Mouse (Mus musculus) limb, embryonic 11.5 days (tissue): Measurements from ENCODE around the gene Klhl7. TPM values are rescaled to one million over a fixed set of nuclear protein-coding genes. Genes with fewer than 3 reads are reported as not detected.

Experiments used
- ATAC-seq: fragments of 200-750 bp; cut with Nextera tagmentation; 2 replicates; pipeline ENCODE4 v1.8.0; 2017; ENCODE audit warnings: low read depth; ENCODE audit not compliant: insufficient number of reproducible peaks, low FRiP score, low TSS enrichment
- DNase-seq: peaks from one replicate; pipeline ENCODE4 v3.0.0-alpha.2; 2015; ENCODE audit warnings: low spot score
- H3K27ac ChIP-seq: fragments of 300-500 bp; sonication (generic); replicated peaks from 2 replicates; pipeline ENCODE4 v1.5.1; 2014; ENCODE audit warnings: low read depth, mild to moderate bottlenecking, low read length
- H3K27me3 ChIP-seq: fragments of 300-500 bp; sonication (generic); 2 replicates; pipeline ENCODE4 v1.6.1; 2014; ENCODE audit warnings: mild to moderate bottlenecking, low read length, mixed read lengths; ENCODE audit not compliant: control insufficient read depth, insufficient read depth
- H3K36me3 ChIP-seq: fragments of 300-500 bp; sonication (generic); 2 replicates; pipeline ENCODE4 v1.6.1; 2014; ENCODE audit warnings: mild to moderate bottlenecking, low read length, moderate library complexity, mixed read lengths; ENCODE audit not compliant: control insufficient read depth, insufficient read depth
- H3K4me1 ChIP-seq: fragments of 300-500 bp; sonication (generic); 2 replicates; pipeline ENCODE4 v1.6.1; 2014; ENCODE audit warnings: low read length, mixed read lengths; ENCODE audit not compliant: control insufficient read depth, insufficient read depth
- H3K4me2 ChIP-seq: fragments of 300-500 bp; sonication (generic); 2 replicates; pipeline ENCODE4 v1.6.1; 2014; ENCODE audit warnings: low read depth, mild to moderate bottlenecking, moderate library complexity; ENCODE audit not compliant: severe bottlenecking
- H3K4me3 ChIP-seq: fragments of 300-500 bp; sonication (generic); 2 replicates; pipeline ENCODE4 v1.5.1; 2014; ENCODE audit warnings: low read depth, low read length
- H3K9ac ChIP-seq: fragments of 300-500 bp; sonication (generic); 2 replicates; pipeline ENCODE4 v1.6.1; 2014; ENCODE audit warnings: mild to moderate bottlenecking, low read length
- H3K9me3 ChIP-seq: fragments of 300-500 bp; sonication (generic); 2 replicates; pipeline ENCODE4 v1.6.1; 2016; ENCODE audit warnings: low read length; ENCODE audit not compliant: control insufficient read depth
- WGBS: fragments of 180-500 bp; shearing (Covaris S2); extraction: QIAGEN DNeasy Blood & Tissue Kit; methylation state at CpG from one replicate; pipeline ENCODE4 v1.1.7; 2014; 5-methylcytosine and 5-hydroxymethylcytosine counted together
- polyA plus RNA-seq: library from polyadenylated mRNA; unstranded; fragments of >200 nt; fragmentation: Nextera tagmentation; extraction: Ambion mirVana; gene quantifications from 2 replicates; pipeline ENCODE4 v1.2.1, GENCODE M21; 2014

The Klhl7 gene
- polyA plus RNA-seq, 1 experiment from 2014 or later: 60.0 TPM

GRCm38 (mm10) chr5:24125910-24126636, 25.7 kb downstream of the Klhl7 start:
- ATAC-seq (no peak), DNase-seq (no peak)
- Histone ChIP-seq H3K4me3 (no peak overlapping the region), H3K4me2 (no peak overlapping the region), H3K9me3 (no peaks in the 10 kb centered on the region), H3K27ac (no peak overlapping the region), H3K36me3 (no peaks in the 10 kb centered on the region), H3K4me1 (no peaks in the 10 kb centered on the region), H3K9ac (no peak overlapping the region), H3K27me3 (no peaks in the 10 kb centered on the region)
- 84% methylated on average over 1 of the region's 1 CpGs for WGBS

DNA sequence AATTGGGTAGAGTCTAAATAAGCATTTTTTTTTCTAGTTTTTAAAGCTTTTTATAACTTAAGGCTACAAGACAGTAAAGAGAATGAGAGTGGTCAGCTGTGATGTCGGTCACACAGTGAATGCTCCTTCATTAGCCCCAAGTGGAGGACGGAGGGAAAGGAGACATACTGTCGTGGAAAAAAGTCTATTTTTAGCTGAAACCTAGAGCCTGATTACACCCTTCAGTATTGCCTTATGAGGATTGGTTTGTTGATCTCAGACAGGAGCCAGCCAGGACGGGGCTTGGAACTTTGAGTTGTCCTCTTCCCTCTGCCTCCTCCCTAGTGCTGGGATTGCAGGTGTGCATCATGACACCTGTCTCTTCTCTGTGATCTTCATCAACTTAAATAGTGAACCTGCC, 26.6 kb downstream of the Klhl7 start:
- Histone ChIP-seq H3K9me3 (no peaks in the 10 kb centered on the region), H3K36me3 (no peaks in the 10 kb centered on the region), H3K4me1 (no peaks in the 10 kb centered on the region), H3K9ac (no peak overlapping the region), H3K27ac (no peak overlapping the region), H3K4me2 (no peak overlapping the region), H3K27me3 (no peaks in the 10 kb centered on the region), H3K4me3 (no peak overlapping the region)
- DNase-seq (no peak), ATAC-seq (no peak)
- 75% methylated on average over 4 of the region's 4 CpGs for WGBS

GRCm38 (mm10) chr5:24146964-24147363, 46.6 kb downstream of the Klhl7 start:
- Histone ChIP-seq H3K4me2 (no peak overlapping the region), H3K9ac (no peak overlapping the region), H3K9me3 (no peaks in the 10 kb centered on the region), H3K4me3 (no peak overlapping the region), H3K36me3 (peaks cover 4% of the 10 kb centered on the region; the same call in 1 of the 2 replicates), H3K4me1 (no peaks in the 10 kb centered on the region), H3K27ac (no peak overlapping the region), H3K27me3 (no peaks in the 10 kb centered on the region)
- DNase-seq: no peak
- ATAC-seq: no peak
- WGBS: 94% methylated on average over 5 of the region's 5 CpGs

DNA sequence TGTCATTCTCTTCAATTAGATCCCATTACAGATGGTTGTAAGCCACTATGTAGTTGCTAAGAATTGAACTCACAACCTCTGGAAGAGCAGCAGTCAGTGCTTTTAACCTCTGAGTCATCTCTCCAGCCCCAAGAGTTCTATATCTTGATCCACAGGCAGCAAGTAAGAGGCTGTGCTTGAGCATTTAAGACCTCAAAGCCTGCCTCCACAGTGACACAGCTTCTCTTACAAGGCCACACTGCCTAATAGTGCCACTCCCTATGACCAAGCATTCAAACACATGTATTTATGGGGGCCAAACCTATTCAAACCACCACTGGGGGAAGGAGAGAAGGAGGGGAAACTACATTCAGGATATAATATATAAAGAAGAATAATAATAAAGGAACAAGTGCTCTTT, 51.8 kb downstream of the Klhl7 start:
- Histone ChIP-seq H3K27me3 (no peaks in the 10 kb centered on the region), H3K36me3 (no peaks in the 10 kb centered on the region; the same call in 1 of the 2 replicates), H3K4me1 (no peaks in the 10 kb centered on the region), H3K27ac (no peak overlapping the region), H3K4me2 (no peak overlapping the region), H3K9ac (no peak overlapping the region), H3K4me3 (no peak overlapping the region), H3K9me3 (no peaks in the 10 kb centered on the region)
- DNase-seq (no peak), ATAC-seq (no peak)

GRCm38 (mm10) chr5:24156774-24157173, 56.4 kb downstream of the Klhl7 start:
- peaks cover 3% of the 10 kb centered on the region; the same call in 1 of the 2 replicates for H3K36me3 ChIP-seq

DNA sequence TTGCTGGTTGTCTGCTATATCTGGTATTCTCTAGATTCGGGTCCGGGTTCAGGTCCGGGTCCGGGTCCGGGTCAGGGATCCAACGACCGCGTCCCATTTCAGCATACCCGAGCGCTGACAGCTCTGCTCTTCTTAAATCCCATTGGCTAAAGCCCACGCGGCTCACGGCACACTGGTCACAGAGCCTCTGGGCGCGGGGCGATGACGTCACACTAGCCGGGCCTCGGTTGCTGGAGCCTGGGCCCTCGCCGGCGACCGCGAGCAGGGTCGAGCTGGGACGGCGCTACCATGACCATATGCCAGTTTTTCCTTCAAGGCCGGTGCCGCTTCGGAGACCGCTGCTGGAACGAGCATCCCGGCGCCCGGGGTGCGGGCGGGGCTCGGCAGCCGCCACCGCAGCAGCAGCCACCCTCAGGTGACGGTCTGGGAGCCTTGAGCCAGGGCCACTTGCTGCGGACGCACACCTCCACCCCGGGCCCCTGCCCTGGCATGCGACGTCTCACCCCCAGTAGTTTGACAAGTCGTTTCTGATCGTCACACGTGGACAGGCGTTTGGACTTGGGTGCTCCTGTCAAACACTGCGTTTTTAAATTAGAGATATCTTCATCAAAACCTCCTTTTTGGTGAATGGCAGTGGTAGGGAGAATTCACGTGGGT, 64.5 kb downstream of the Klhl7 start, which contains the start of gene Nupl2:
Nupl2 (plus strand) TSS at position 175 of the 657 bp plus-strand sequence.
- no peaks in the 10 kb centered on the region for H3K4me1 ChIP-seq
- ATAC-seq: peak; percentile 98
- under 1% methylated on average over 52 of the region's 52 CpGs for WGBS

More at GRCm38 (mm10) chr5:24156774-24157173, 56.4 kb downstream of the Klhl7 start:
- Histone ChIP-seq H3K9ac (no peak overlapping the region), H3K4me1 (no peaks in the 10 kb centered on the region), H3K27ac (no peak overlapping the region), H3K4me2 (no peak overlapping the region), H3K4me3 (no peak overlapping the region), H3K9me3 (no peaks in the 10 kb centered on the region), H3K27me3 (no peaks in the 10 kb centered on the region)
- no peak for ATAC-seq
- 92% methylated on average over 6 of the region's 6 CpGs for WGBS
- DNase-seq: no peak

DNA sequence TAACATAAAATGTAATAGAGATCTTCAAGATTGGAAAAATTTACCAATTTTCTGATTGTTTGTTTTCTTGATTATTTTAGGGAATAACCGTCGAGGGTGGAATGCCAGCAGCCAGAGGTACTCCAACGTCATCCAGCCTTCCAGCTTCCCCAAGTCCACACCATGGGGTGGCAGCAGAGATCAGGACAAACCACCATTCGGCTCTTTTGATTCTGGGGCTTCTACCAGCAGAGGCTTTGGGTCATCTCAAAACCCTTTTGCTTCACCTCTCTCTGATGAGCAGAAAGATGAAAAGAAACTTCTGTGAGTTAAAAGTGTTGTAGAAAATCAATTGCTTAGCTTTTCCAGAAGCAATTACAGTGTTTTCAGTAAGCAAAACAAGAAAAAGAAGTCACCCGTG, 66.9 kb downstream of the Klhl7 start:
- Histone ChIP-seq H3K4me2 (no peak overlapping the region), H3K4me3 (no peak overlapping the region), H3K9me3 (no peaks in the 10 kb centered on the region), H3K27ac (no peak overlapping the region), H3K27me3 (no peaks in the 10 kb centered on the region), H3K36me3 (peaks cover 4% of the 10 kb centered on the region; the same call in 1 of the 2 replicates), H3K9ac (no peak overlapping the region), H3K4me1 (no peaks in the 10 kb centered on the region)
- ATAC-seq: no peak
- 66% methylated on average over 5 of the region's 5 CpGs for WGBS
- DNase-seq: no peak

More for the DNA sequence above, 64.5 kb downstream of the Klhl7 start, which contains the start of gene Nupl2:
- DNase-seq: peak; percentile 98
- Histone ChIP-seq H3K27ac (no peak within 1 kb of the TSS), H3K36me3 (peaks cover 4% of the 10 kb centered on the region; the same call in 1 of the 2 replicates), H3K4me3 (peak within 1 kb of the TSS; percentile 66), H3K27me3 (no peaks in the 10 kb centered on the region), H3K9ac (peak within 1 kb of the TSS; percentile 85), H3K9me3 (no peaks in the 10 kb centered on the region), H3K4me2 (peak within 1 kb of the TSS; percentile 52)

GRCm38 (mm10) chr5:24169881-24170280, 69.5 kb downstream of the Klhl7 start:
- Histone ChIP-seq H3K9ac (no peak overlapping the region), H3K4me1 (no peaks in the 10 kb centered on the region), H3K27ac (no peak overlapping the region), H3K27me3 (no peaks in the 10 kb centered on the region), H3K4me3 (no peak overlapping the region), H3K4me2 (no peak overlapping the region), H3K9me3 (no peaks in the 10 kb centered on the region), H3K36me3 (peaks cover 4% of the 10 kb centered on the region; the same call in 1 of the 2 replicates)
- WGBS: 95% methylated on average over 6 of the region's 6 CpGs
- DNase-seq (no peak), ATAC-seq (no peak)
